Mouse (Mus musculus) forebrain, embryonic 12.5 days (tissue): ENCODE measurements around the gene Inka2. TPM values are rescaled to one million over a fixed set of nuclear protein-coding genes. Genes with fewer than 3 reads are reported as not detected.

ENCODE experiments used
- ATAC-seq: fragments of 200-750 bp; cut with Nextera tagmentation; 2 replicates; pipeline ENCODE4 v1.8.0; 2017; ENCODE audit warnings: moderate TSS enrichment; ENCODE audit not compliant: low FRiP score
- H3K27ac ChIP-seq: fragments of 300-500 bp; sonication (generic); 2 replicates; pipeline ENCODE4 v1.5.1; 2016; ENCODE audit warnings: mild to moderate bottlenecking
- H3K27me3 ChIP-seq: fragments of 300-500 bp; sonication (generic); 2 replicates; pipeline ENCODE4 v1.6.1; 2016; ENCODE audit warnings: mild to moderate bottlenecking
- H3K36me3 ChIP-seq: fragments of 300-500 bp; sonication (generic); replicated peaks from 2 replicates; pipeline ENCODE4 v1.6.1; 2016; ENCODE audit warnings: mild to moderate bottlenecking
- H3K4me1 ChIP-seq: fragments of 300-500 bp; sonication (generic); 2 replicates; pipeline ENCODE4 v1.6.1; 2016
- H3K4me2 ChIP-seq: fragments of 300-500 bp; sonication (generic); 2 replicates; pipeline ENCODE4 v1.6.1; 2016; ENCODE audit warnings: mild to moderate bottlenecking, moderate library complexity
- H3K4me3 ChIP-seq: fragments of 300-500 bp; sonication (generic); replicated peaks from 2 replicates; pipeline ENCODE4 v1.5.1; 2016; ENCODE audit warnings: mild to moderate bottlenecking
- H3K9ac ChIP-seq: fragments of 300-500 bp; sonication (generic); 2 replicates; pipeline ENCODE4 v1.6.1; 2016; ENCODE audit warnings: mild to moderate bottlenecking
- H3K9me3 ChIP-seq: fragments of 300-500 bp; sonication (generic); 2 replicates; pipeline ENCODE4 v1.6.1; 2016
- WGBS: fragments of 180-500 bp; shearing (Covaris S2); methylation state at CpG from one replicate; pipeline ENCODE4 v1.1.7; 2016; 5-methylcytosine and 5-hydroxymethylcytosine counted together
- polyA plus RNA-seq: library from polyadenylated mRNA; unstranded; fragments of >200 nt; fragmentation: Nextera tagmentation; extraction: Ambion mirVana; gene quantifications from 2 replicates; pipeline ENCODE4 v1.2.1, GENCODE M21; 2016

The Inka2 gene
- polyA plus RNA-seq, 1 experiment from 2014 or later, result 4.1 TPM

GRCm38 (mm10) chr3:105680346-105680745 lies 24.1 kb upstream of the Inka2 start:
- Histone ChIP-seq H3K4me3 (no peak overlapping the region), H3K9ac (no peak overlapping the region), H3K27me3 (no peaks in the 10 kb centered on the region), H3K4me2 (no peak overlapping the region), H3K4me1 (0 out of 2 replicates have a peak, but pooled peaks cover 4% of the 10 kb centered on the region), H3K36me3 (peaks cover 63% of the 10 kb centered on the region), H3K27ac (no peak overlapping the region), H3K9me3 (no peaks in the 10 kb centered on the region)
- 92% methylated on average over 7 of the region's 7 CpGs for WGBS
- no peak for ATAC-seq

- peaks cover 29% of the 10 kb centered on the region for H3K36me3 ChIP-seq
- peak overlapping the region; percentile 94 for H3K9ac ChIP-seq
- H3K4me3 ChIP-seq, result peak overlapping the region; percentile 94
- H3K27me3 ChIP-seq, result no peaks in the 10 kb centered on the region
- H3K4me1 ChIP-seq, result peaks cover 9% of the 10 kb centered on the region
- 10% methylated on average over 60 of the region's 60 CpGs for WGBS
- peak overlapping the region; percentile 68 for H3K4me2 ChIP-seq
- no peaks in the 10 kb centered on the region for H3K9me3 ChIP-seq
- ATAC-seq, result no peak; the same call in 1 of the 2 replicates
- peak overlapping the region; percentile 77 for H3K27ac ChIP-seq
Observed at GRCm38 (mm10) chr3:105686394-105687323, 17.7 kb upstream of the Inka2 start.

- peak within 1 kb of the TSS; percentile 94 for H3K4me3 ChIP-seq
- peak within 1 kb of the TSS; percentile 68 for H3K4me2 ChIP-seq
- no peaks in the 10 kb centered on the region for H3K27me3 ChIP-seq
- H3K9ac ChIP-seq, result peak within 1 kb of the TSS; percentile 94
- H3K27ac ChIP-seq, result peak within 1 kb of the TSS; percentile 78
- H3K36me3 ChIP-seq, result peaks cover 24% of the 10 kb centered on the region
- ATAC-seq, result peak; percentile 95
- under 1% methylated on average over 72 of the region's 72 CpGs for WGBS
- no peaks in the 10 kb centered on the region for H3K9me3 ChIP-seq
- H3K4me1 ChIP-seq, result peaks cover 9% of the 10 kb centered on the region
Observed at GRCm38 (mm10) chr3:105687324-105688060, 16.9 kb upstream of the Inka2 start, which contains the start of gene Ddx20. TSS of gene Ddx20 (minus strand) at chr3:105687574.

GRCm38 (mm10) chr3:105688536-105688935 lies 15.9 kb upstream of the Inka2 start:
- H3K4me1 ChIP-seq, result peaks cover 9% of the 10 kb centered on the region
- H3K9me3 ChIP-seq, result no peaks in the 10 kb centered on the region
- no peak overlapping the region for H3K4me3 ChIP-seq
- 0 out of 2 replicates have a peak, but pooled peaks cover 4% of the 10 kb centered on the region for H3K27me3 ChIP-seq
- no peak for ATAC-seq
- 93% methylated on average over 2 of the region's 2 CpGs for WGBS
- H3K36me3 ChIP-seq, result peaks cover 13% of the 10 kb centered on the region
- no peak overlapping the region for H3K27ac ChIP-seq
- H3K4me2 ChIP-seq, result no peak overlapping the region
- no peak overlapping the region for H3K9ac ChIP-seq

- Histone ChIP-seq H3K9ac (no peak overlapping the region), H3K27ac (no peak overlapping the region), H3K36me3 (no peaks in the 10 kb centered on the region), H3K4me3 (no peak overlapping the region), H3K27me3 (peaks cover 10% of the 10 kb centered on the region), H3K4me1 (peaks cover 31% of the 10 kb centered on the region), H3K9me3 (no peaks in the 10 kb centered on the region), H3K4me2 (no peak overlapping the region)
- 80% methylated on average over 14 of the region's 14 CpGs for WGBS
- ATAC-seq, result no peak
Observed at GRCm38 (mm10) chr3:105693327-105694080, 10.9 kb upstream of the Inka2 start.

GRCm38 (mm10) chr3:105695476-105696386 lies 8.7 kb upstream of the Inka2 start:
- Histone ChIP-seq H3K27ac (peak overlapping the region; percentile 81), H3K9ac (0 out of 2 replicates have a peak overlapping the region, but pooled peaks have one; percentile 21), H3K4me3 (no peak overlapping the region; the same call in 1 of the 2 replicates), H3K27me3 (peaks cover 10% of the 10 kb centered on the region), H3K4me1 (peaks cover 31% of the 10 kb centered on the region), H3K36me3 (no peaks in the 10 kb centered on the region), H3K4me2 (peak overlapping the region; percentile 37), H3K9me3 (no peaks in the 10 kb centered on the region)
- ATAC-seq, result peak; percentile 62
- 20% methylated on average over 20 of the region's 20 CpGs for WGBS

- H3K27me3 ChIP-seq, result peaks cover 10% of the 10 kb centered on the region
- no peak overlapping the region for H3K9ac ChIP-seq
- H3K4me1 ChIP-seq, result peaks cover 31% of the 10 kb centered on the region
- H3K4me3 ChIP-seq, result no peak overlapping the region
- H3K4me2 ChIP-seq, result peak overlapping the region; percentile 37
- H3K9me3 ChIP-seq, result no peaks in the 10 kb centered on the region
- no peaks in the 10 kb centered on the region for H3K36me3 ChIP-seq
- ATAC-seq, result no peak; the same call in 1 of the 2 replicates
- WGBS, result 65% methylated on average over 17 of the region's 17 CpGs
- H3K27ac ChIP-seq, result peak overlapping the region; percentile 81; the same call in 1 of the 2 replicates
Observed at GRCm38 (mm10) chr3:105696387-105697147, 7.8 kb upstream of the Inka2 start.

- Histone ChIP-seq H3K27me3 (peaks cover 15% of the 10 kb centered on the region), H3K27ac (no peak overlapping the region), H3K36me3 (no peaks in the 10 kb centered on the region), H3K9ac (no peak overlapping the region), H3K9me3 (no peaks in the 10 kb centered on the region), H3K4me3 (no peak overlapping the region), H3K4me2 (no peak overlapping the region), H3K4me1 (peaks cover 31% of the 10 kb centered on the region)
- peak; percentile 68 for ATAC-seq
- WGBS, result 63% methylated on average over 5 of the region's 5 CpGs
Observed at GRCm38 (mm10) chr3:105697148-105697441, 7.3 kb upstream of the Inka2 start.

- no peak overlapping the region for H3K9ac ChIP-seq
- no peak overlapping the region for H3K27ac ChIP-seq
- no peaks in the 10 kb centered on the region for H3K9me3 ChIP-seq
- no peaks in the 10 kb centered on the region for H3K36me3 ChIP-seq
- H3K4me3 ChIP-seq, result no peak overlapping the region
- H3K4me2 ChIP-seq, result no peak overlapping the region
- peaks cover 31% of the 10 kb centered on the region for H3K4me1 ChIP-seq
- 82% methylated on average over 1 of the region's 1 CpGs for WGBS
- ATAC-seq, result no peak
- H3K27me3 ChIP-seq, result peaks cover 25% of the 10 kb centered on the region
Observed at GRCm38 (mm10) chr3:105698311-105698710, 6.1 kb upstream of the Inka2 start.

GRCm38 (mm10) chr3:105699241-105699933 lies 5.0 kb upstream of the Inka2 start:
- Histone ChIP-seq H3K9me3 (no peaks in the 10 kb centered on the region), H3K36me3 (no peaks in the 10 kb centered on the region), H3K4me3 (no peak overlapping the region), H3K27ac (no peak overlapping the region), H3K4me1 (peaks cover 36% of the 10 kb centered on the region), H3K4me2 (no peak overlapping the region), H3K27me3 (peaks cover 24% of the 10 kb centered on the region), H3K9ac (no peak overlapping the region)
- WGBS, result 49% methylated on average over 3 of the region's 3 CpGs
- no peak for ATAC-seq
